Mouse (Mus musculus): ENCODE measurements around the gene Mcu. TPM values are rescaled to one million over a fixed set of nuclear protein-coding genes. Genes with fewer than 3 reads are reported as not detected.
A peak's percentile ranks its signal among the peaks of the same experiment; 100 is the strongest.

The Mcu gene
- total and polyA plus RNA-seq, 3 experiments = 4.9 to 5.7 (median 5.3) TPM

DNA sequence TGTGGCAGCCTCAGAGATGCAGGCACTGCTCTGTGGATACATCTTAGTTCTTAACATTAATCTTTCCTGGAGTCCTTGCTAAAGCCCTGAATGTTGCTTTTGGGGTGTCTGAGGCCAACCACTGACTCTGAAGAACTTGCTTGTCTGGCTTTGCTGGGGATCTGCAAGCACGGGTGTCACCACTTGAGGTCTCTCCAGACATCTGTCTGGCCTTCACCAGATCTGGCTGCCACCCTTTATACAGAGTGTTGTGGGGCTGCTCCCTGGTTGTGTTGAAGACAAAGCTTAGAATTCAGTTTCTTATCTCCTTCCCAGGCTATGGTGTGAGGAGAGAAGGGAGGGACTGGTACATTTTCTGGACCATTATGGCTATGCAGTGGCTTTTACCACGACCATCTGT lies 122.4 kb downstream of the Mcu start:
- H3K36me3 ChIP-seq (replicated peaks in 1 of 2; ENCODE audit: control insufficient read depth in 1 of 2, insufficient read depth in 1 of 2, low read length in 1 of 2) = no peaks in the 10 kb centered on the region
- no peaks in the 10 kb centered on the region for H3K4me1 ChIP-seq (ENCODE audit: control insufficient read depth in 1 of 2, insufficient read depth in 2 of 2)
- H3K9ac ChIP-seq (ENCODE audit: insufficient read depth, low read depth) = no peak overlapping the region
- H3K79me2 ChIP-seq (replicated peaks; ENCODE audit: control insufficient read depth, extremely low read depth, insufficient read depth, poor library complexity, severe bottlenecking) = no peaks in the 10 kb centered on the region
- H3K27me3 ChIP-seq (replicated peaks) = no peaks in the 10 kb centered on the region
- no peak overlapping the region for H3K4me3 ChIP-seq (replicated peaks in 1 of 3; ENCODE audit: low read depth in 2 of 3, low read length in 2 of 3, poor library complexity in 1 of 3)
- no peak overlapping the region for H3K4me2 ChIP-seq (ENCODE audit: insufficient read depth, low read depth, poor library complexity, severe bottlenecking)
- TF ChIP-seq RAD21 (IDR thresholded peaks at IDR 0.05; ENCODE audit: low read depth, low read length) (peak; percentile 46), JUN (IDR thresholded peaks at IDR 0.05; ENCODE audit: insufficient read depth, low read depth, low read length) (no peak), ZMIZ1 (IDR thresholded peaks at IDR 0.05; ENCODE audit: low read depth, low read length) (no peak), CTCF (conservative IDR thresholded peaks at IDR 0.05 in 1 of 2, IDR thresholded peaks at IDR 0.05 in 1 of 2; ENCODE audit: low read depth in 2 of 2, low read length in 2 of 2) (peak in 1 of 2 experiments; percentile 45; a peak in 2 of 4 replicates), SMC3 (IDR thresholded peaks at IDR 0.05; ENCODE audit: low read depth, low read length) (peak; percentile 45), IRF4 (IDR thresholded peaks at IDR 0.05; ENCODE audit: low read depth, low read length) (no peak), NRF1 (IDR thresholded peaks at IDR 0.05; ENCODE audit: low read depth, low read length) (no peak)
- DNase-seq (ENCODE audit: extremely low read depth) = peak; percentile 6
- in situ Hi-C loops (cut with MboI; ENCODE audit: low pct_ligation_motif_present, low pct_unique_long_range_greater_than_20kb, low sequenced_read_pairs) = loop anchor here (25.0 kb wide), 1 partner anchor 318 kb away; no protein-coding TSS in a partner anchor
- H3K27ac ChIP-seq (ENCODE audit: insufficient read depth, low read depth) = no peak overlapping the region
- dilution Hi-C loops (cut with MboI; ENCODE audit: extremely low pct_ligation_motif_present, extremely low pct_unique_long_range_greater_than_20kb, low sequenced_read_pairs) = no loop called here
- H3K9me3 ChIP-seq (replicated peaks; ENCODE audit: low read length) = peaks cover 8% of the 10 kb centered on the region

DNA sequence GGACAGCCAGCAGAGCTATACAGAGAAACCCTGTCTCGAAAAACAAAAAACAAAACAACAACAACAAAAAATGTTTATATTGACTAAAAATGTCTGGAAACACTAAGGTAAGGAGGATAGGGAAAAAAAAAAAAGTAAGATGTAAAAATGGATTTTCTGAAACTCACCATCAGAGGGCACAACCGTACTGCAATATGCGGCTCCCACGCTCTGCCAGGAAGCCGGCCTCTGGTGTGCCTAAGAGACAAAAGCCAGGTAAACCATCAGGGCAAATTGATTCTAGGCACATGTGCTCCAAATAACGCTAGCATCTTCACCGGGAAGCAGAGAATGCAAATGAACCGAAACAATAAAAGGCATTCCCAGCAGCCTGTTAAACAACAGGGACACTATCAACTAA lies 125.6 kb downstream of the Mcu start:
- no peak for DNase-seq (ENCODE audit: extremely low read depth)
- in situ Hi-C loops (cut with MboI; ENCODE audit: low pct_ligation_motif_present, low pct_unique_long_range_greater_than_20kb, low sequenced_read_pairs) = loop anchor here (25.0 kb wide), 1 partner anchor 321 kb away; no protein-coding TSS in a partner anchor
- TF ChIP-seq TCF12 (IDR thresholded peaks at IDR 0.05; ENCODE audit: low read depth, low read length) (no peak), MXI1 (IDR thresholded peaks at IDR 0.05; ENCODE audit: low read depth, low read length) (no peak), UBTF (IDR thresholded peaks at IDR 0.05; ENCODE audit: low read depth, low read length) (no peak), CTCF (conservative IDR thresholded peaks at IDR 0.05 in 1 of 2, IDR thresholded peaks at IDR 0.05 in 1 of 2; ENCODE audit: low read depth in 2 of 2, low read length in 2 of 2) (peak in 1 of 2 experiments; percentile 47; a peak in 2 of 4 replicates), TBP (conservative IDR thresholded peaks at IDR 0.05; ENCODE audit: low read depth, low read length) (no peak), SMC3 (IDR thresholded peaks at IDR 0.05; ENCODE audit: low read depth, low read length) (peak; percentile 41), ZNF384 (IDR thresholded peaks at IDR 0.05; ENCODE audit: low read depth, low read length) (peak; percentile 77), GABPA (IDR thresholded peaks at IDR 0.05; ENCODE audit: insufficient replicate concordance, low read depth, low read length) (no peak), RAD21 (IDR thresholded peaks at IDR 0.05; ENCODE audit: low read depth, low read length) (peak; percentile 58)

More for the DNA sequence above, 125.6 kb downstream of the Mcu start:
- Histone ChIP-seq H3K4me3 (replicated peaks in 1 of 3; ENCODE audit: low read depth in 2 of 3, low read length in 2 of 3, poor library complexity in 1 of 3) (no peak overlapping the region), H3K79me2 (replicated peaks; ENCODE audit: control insufficient read depth, extremely low read depth, insufficient read depth, poor library complexity, severe bottlenecking) (no peaks in the 10 kb centered on the region), H3K9ac (ENCODE audit: insufficient read depth, low read depth) (no peak overlapping the region), H3K36me3 (replicated peaks in 1 of 2; ENCODE audit: control insufficient read depth in 1 of 2, insufficient read depth in 1 of 2, low read length in 1 of 2) (no peaks in the 10 kb centered on the region), H3K27me3 (replicated peaks) (no peaks in the 10 kb centered on the region), H3K4me2 (ENCODE audit: insufficient read depth, low read depth, poor library complexity, severe bottlenecking) (no peak overlapping the region), H3K4me1 (ENCODE audit: control insufficient read depth in 1 of 2, insufficient read depth in 2 of 2) (no peaks in the 10 kb centered on the region), H3K9me3 (replicated peaks; ENCODE audit: low read length) (peaks cover 8% of the 10 kb centered on the region), H3K27ac (ENCODE audit: insufficient read depth, low read depth) (no peak overlapping the region)
- dilution Hi-C loops (cut with MboI; ENCODE audit: extremely low pct_ligation_motif_present, extremely low pct_unique_long_range_greater_than_20kb, low sequenced_read_pairs) = no loop called here
